Mouse (Mus musculus) layer of hippocampus, adult 8-10 months (tissue): ENCODE measurements at regions not wholly inside any gene's neighbourhood (a gene's known extent, or its start where the extent isn't known, plus 50 kb on each side); places are given as distances from the start of the nearest gene placed in this dataset.

ENCODE experiments used
- DNase-seq, 2 experiments: peaks; one replicate each; pipeline ENCODE4 v3.0.0; 2022; ENCODE audit warnings: low spot score in 2 of 2

DNA sequence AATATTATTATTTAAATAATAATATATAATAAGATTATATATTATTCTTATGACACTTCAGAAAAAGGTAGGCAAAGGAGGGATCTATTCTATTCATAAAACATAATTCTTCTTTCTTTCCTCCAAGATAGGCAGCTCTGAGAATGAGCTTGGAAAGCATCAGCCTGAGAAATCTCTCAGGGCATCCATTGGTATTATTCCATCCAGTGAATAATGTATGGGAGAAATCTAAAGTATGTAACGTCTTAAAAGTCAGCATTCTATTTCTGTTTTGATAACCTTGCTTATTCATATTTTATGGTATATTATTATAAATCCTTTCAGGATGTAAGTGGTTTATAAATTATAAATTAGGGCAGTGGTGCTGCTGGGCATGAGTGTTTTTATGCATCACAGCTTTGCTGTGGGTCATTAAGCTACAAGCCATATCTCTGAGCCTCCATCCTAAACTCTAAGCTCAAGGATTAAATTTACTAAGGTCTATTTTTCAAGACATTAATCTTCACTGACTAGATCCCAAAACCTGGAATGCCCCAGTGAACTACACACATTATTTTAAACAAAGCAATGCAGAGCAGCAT is 766.9 kb upstream of the Luzp2 start:
- no peak for DNase-seq

DNA sequence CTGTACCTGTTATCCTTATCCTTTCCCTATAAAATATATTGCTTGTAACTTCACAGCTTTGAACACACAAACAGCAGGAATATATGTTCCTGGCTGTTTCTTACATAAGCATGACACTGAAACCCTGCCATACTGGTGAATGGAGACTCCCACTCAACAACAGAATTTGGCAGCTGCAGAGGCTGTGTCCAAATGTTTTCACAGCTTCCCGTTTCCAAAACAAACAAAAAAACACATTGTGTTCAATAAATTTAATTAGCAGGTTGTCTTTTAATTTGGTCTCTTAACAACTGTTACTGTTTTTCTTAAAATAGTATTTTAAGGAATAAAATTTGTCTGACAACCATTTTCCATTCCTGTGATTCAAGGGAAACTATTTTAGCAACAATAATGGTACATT is 718.3 kb upstream of the Luzp2 start:
- DNase-seq, result peak; percentile 18 to 21

DNA sequence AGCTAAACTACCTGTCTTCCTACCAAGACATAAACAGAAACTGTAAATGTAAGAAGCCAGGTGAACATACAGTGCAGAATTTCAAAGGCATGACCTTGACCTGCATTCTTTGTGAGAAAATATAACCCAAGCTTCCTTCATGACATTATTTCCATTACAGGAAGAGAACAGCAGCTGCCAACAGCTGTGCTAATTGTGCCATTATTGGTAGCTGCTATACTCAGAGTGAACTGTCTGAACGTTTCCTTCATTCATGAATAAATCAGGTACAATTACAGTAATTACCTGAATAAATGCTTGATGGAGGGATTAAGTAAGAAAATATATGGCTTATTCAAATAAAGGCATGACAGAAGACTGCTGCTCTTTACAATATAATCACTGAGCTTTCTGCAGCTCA is 696.3 kb upstream of the Luzp2 start:
- no peak for DNase-seq

DNA sequence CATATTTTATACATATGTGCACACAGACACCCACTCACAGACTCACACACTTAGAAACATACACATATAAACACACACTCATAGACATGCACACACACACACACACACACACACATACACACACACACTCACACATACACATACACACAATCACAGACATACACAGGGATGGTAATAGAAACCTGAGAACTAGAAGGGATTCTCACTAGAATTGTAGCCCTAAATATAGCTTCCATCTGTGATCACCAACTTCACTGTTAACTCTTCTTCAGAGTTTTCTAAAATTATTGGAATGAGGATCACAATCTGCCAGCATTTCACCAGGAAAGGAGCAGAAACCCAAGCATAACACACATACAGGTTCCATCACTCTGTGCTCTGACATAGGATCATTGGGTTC is 684.4 kb upstream of the Luzp2 start:
- no peak for DNase-seq

DNA sequence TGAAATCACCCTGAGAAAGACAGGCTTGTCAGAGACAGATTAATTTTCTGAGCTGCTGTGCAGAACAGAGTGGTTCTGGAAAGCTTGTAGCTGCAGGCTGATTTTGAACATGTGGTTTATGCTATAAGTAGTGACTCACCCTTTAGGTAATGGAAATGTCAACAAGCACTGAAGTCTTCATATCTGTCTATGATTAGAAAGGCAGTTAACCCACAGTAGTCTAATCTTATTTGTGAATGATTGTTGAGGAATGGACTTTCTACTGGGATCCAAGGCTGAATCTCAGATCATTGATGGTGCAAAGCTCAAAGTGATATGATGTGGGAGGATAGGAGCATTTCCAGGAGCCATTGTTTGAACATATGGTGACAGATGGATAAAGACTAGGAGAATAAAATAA is 635.3 kb upstream of the Luzp2 start:
- DNase-seq, result no peak
